Mouse (Mus musculus): ENCODE data around the gene Kcnmb1.

The Kcnmb1 gene

GRCm38 (mm10) chr11:33944067-33944785 is 18.6 kb upstream of the Kcnmb1 start:
- in situ Hi-C loops (cut with MboI, MseI) = loop anchor here (10.0 kb wide), 2 partner anchors 131 to 1479 kb away; no protein-coding TSS in a partner anchor

- in situ Hi-C loops (cut with MboI, MseI) = loop anchor here (5.0 to 10.0 kb wide), 3 partner anchors 130 to 1480 kb away; no protein-coding TSS in a partner anchor
Observed at GRCm38 (mm10) chr11:33944786-33945328, 18.0 kb upstream of the Kcnmb1 start.

GRCm38 (mm10) chr11:33946501-33946900 is 16.3 kb upstream of the Kcnmb1 start:
- in situ Hi-C loops (cut with MboI, MseI) = loop anchor here (5.0 to 10.0 kb wide), 3 partner anchors 128 to 1482 kb away; no protein-coding TSS in a partner anchor

GRCm38 (mm10) chr11:33951155-33951554 is 11.7 kb upstream of the Kcnmb1 start:
- in situ Hi-C loops (cut with MboI, MseI) = no loop called here

- in situ Hi-C loops (cut with MboI, MseI) = no loop called here
Observed at GRCm38 (mm10) chr11:33951684-33952625, 10.9 kb upstream of the Kcnmb1 start.

- in situ Hi-C loops (cut with MboI, MseI) = no loop called here
Observed at GRCm38 (mm10) chr11:33955982-33956381, 6.8 kb upstream of the Kcnmb1 start.

GRCm38 (mm10) chr11:33956623-33957022 is 6.2 kb upstream of the Kcnmb1 start:
- in situ Hi-C loops (cut with MboI, MseI) = no loop called here

- in situ Hi-C loops (cut with MboI, MseI) = no loop called here
Observed at GRCm38 (mm10) chr11:33957595-33957994, 5.2 kb upstream of the Kcnmb1 start.

GRCm38 (mm10) chr11:33958713-33959112 is 4.1 kb upstream of the Kcnmb1 start:
- in situ Hi-C loops (cut with MboI, MseI) = no loop called here

- in situ Hi-C loops (cut with MboI, MseI) = no loop called here
Observed at GRCm38 (mm10) chr11:33962178-33962577, 635 bp upstream of the Kcnmb1 start.

- in situ Hi-C loops (cut with MboI, MseI) = no loop called here
Observed at GRCm38 (mm10) chr11:33965380-33965779, 2.6 kb downstream of the Kcnmb1 start.

GRCm38 (mm10) chr11:33967708-33968107 is 4.9 kb downstream of the Kcnmb1 start:
- in situ Hi-C loops (cut with MboI, MseI) = no loop called here

- in situ Hi-C loops (cut with MboI, MseI) = no loop called here
Observed at GRCm38 (mm10) chr11:33969199-33969598, 6.4 kb downstream of the Kcnmb1 start.

- in situ Hi-C loops (cut with MboI, MseI) = loop anchor here (10.0 kb wide), 1 partner anchor 1693 kb away; no protein-coding TSS in a partner anchor
Observed at GRCm38 (mm10) chr11:33972114-33972513, 9.3 kb downstream of the Kcnmb1 start.

- in situ Hi-C loops (cut with MboI, MseI) = loop anchor here (10.0 kb wide), 1 partner anchor 1690 kb away; no protein-coding TSS in a partner anchor
Observed at GRCm38 (mm10) chr11:33974341-33975040, 11.7 kb downstream of the Kcnmb1 start.

GRCm38 (mm10) chr11:33975121-33975520 is 12.3 kb downstream of the Kcnmb1 start:
- in situ Hi-C loops (cut with MboI, MseI) = loop anchor here (10.0 kb wide), 1 partner anchor 1690 kb away; no protein-coding TSS in a partner anchor

GRCm38 (mm10) chr11:33980146-33980545 is 17.3 kb downstream of the Kcnmb1 start:
- in situ Hi-C loops (cut with MboI, MseI) = loop anchor here (10.0 kb wide), 1 partner anchor 245 kb away; no protein-coding TSS in a partner anchor

- in situ Hi-C loops (cut with MboI, MseI) = loop anchor here (10.0 kb wide), 1 partner anchor 252 kb away; no protein-coding TSS in a partner anchor
Observed at GRCm38 (mm10) chr11:33986525-33986924, 23.7 kb downstream of the Kcnmb1 start.

GRCm38 (mm10) chr11:33990002-33990401 is 27.2 kb downstream of the Kcnmb1 start:
- in situ Hi-C loops (cut with MboI, MseI) = no loop called here

GRCm38 (mm10) chr11:33992938-33993337 is 30.1 kb downstream of the Kcnmb1 start, which contains the start of gene Kcnip1:
Gene Kcnip1 (minus strand): TSS chr11:33993152.
- in situ Hi-C loops (cut with MboI, MseI) = no loop called here

GRCm38 (mm10) chr11:33993496-33993895 is 30.7 kb downstream of the Kcnmb1 start:
- in situ Hi-C loops (cut with MboI, MseI) = no loop called here

Data from T-helper 1 cell (primary cell).